Mouse (Mus musculus) spleen, postnatal 14 days (tissue): ENCODE measurements around the gene Trim33.
A peak's percentile ranks its signal among the peaks of the same experiment; 100 is the strongest.

Experiments
- DNase-seq, 2 experiments: peaks; one replicate each; pipeline ENCODE4 v3.0.0; 2021 to 2022; ENCODE audit warnings: low spot score in 2 of 2

Gene Trim33

GRCm38 (mm10) chr3:103279182-103280149 lies at the start of gene Trim33:
Gene Trim33, plus strand, starts transcription at chr3:103279293.
- peak; percentile 79 to 90 for DNase-seq

GRCm38 (mm10) chr3:103232398-103232797 lies 46.7 kb upstream of the Trim33 start:
- no peak for DNase-seq

GRCm38 (mm10) chr3:103241524-103241923 lies 37.6 kb upstream of the Trim33 start:
- no peak for DNase-seq

- no peak for DNase-seq
Measured at GRCm38 (mm10) chr3:103242156-103242555, 36.9 kb upstream of the Trim33 start.

GRCm38 (mm10) chr3:103243491-103243890 lies 35.6 kb upstream of the Trim33 start:
- no peak for DNase-seq

GRCm38 (mm10) chr3:103246627-103247260 lies 32.3 kb upstream of the Trim33 start:
- DNase-seq = no peak

GRCm38 (mm10) chr3:103256089-103256819 lies 22.8 kb upstream of the Trim33 start:
- no peak for DNase-seq

- DNase-seq = no peak
Measured at GRCm38 (mm10) chr3:103262802-103263417, 16.2 kb upstream of the Trim33 start.

GRCm38 (mm10) chr3:103278561-103279181 lies 422 bp upstream of the Trim33 start:
- DNase-seq = peak; percentile 8 to 27

- peak; percentile 27 to 39 for DNase-seq
Measured at GRCm38 (mm10) chr3:103280241-103280761, 1.2 kb downstream of the Trim33 start.

GRCm38 (mm10) chr3:103280875-103281274 lies 1.8 kb downstream of the Trim33 start:
- no peak for DNase-seq

- DNase-seq = no peak
Measured at GRCm38 (mm10) chr3:103288761-103289160, 9.7 kb downstream of the Trim33 start.

- no peak for DNase-seq
Measured at GRCm38 (mm10) chr3:103291087-103291486, 12.0 kb downstream of the Trim33 start.

- no peak for DNase-seq
Measured at GRCm38 (mm10) chr3:103305411-103305982, 26.4 kb downstream of the Trim33 start.

GRCm38 (mm10) chr3:103309252-103309651 lies 30.2 kb downstream of the Trim33 start:
- no peak for DNase-seq

- no peak for DNase-seq
Measured at GRCm38 (mm10) chr3:103309750-103310149, 30.7 kb downstream of the Trim33 start.

GRCm38 (mm10) chr3:103314291-103314690 lies 35.2 kb downstream of the Trim33 start:
- DNase-seq = no peak

GRCm38 (mm10) chr3:103335371-103335770 lies 56.3 kb downstream of the Trim33 start:
- DNase-seq = no peak

GRCm38 (mm10) chr3:103346658-103347057 lies 67.6 kb downstream of the Trim33 start:
- DNase-seq = no peak

- no peak for DNase-seq
Measured at GRCm38 (mm10) chr3:103353518-103353917, 74.4 kb downstream of the Trim33 start.

- DNase-seq = no peak
Measured at GRCm38 (mm10) chr3:103354041-103354440, 74.9 kb downstream of the Trim33 start.
